Mouse (Mus musculus) olfactory bulb, adult 2 months (tissue): ENCODE results near the gene Zmynd8. TPM values are rescaled to one million over a fixed set of nuclear protein-coding genes. Genes with fewer than 3 reads are reported as not detected.
"Not testable (repeated sequence)": the region's sequence is repeated elsewhere in the genome, so short reads cannot be mapped to it uniquely, and the experiment has no call there.

Experiments used
- H3K27ac ChIP-seq: fragments of 200-500 bp; 2 replicates; pipeline ENCODE4 v1.5.1; 2012; ENCODE audit warnings: low read depth, low read length; ENCODE audit not compliant: insufficient read depth
- H3K4me1 ChIP-seq: fragments of 200-500 bp; 2 replicates; pipeline ENCODE4 v1.6.1; 2012; ENCODE audit warnings: low read length; ENCODE audit not compliant: control insufficient read depth, insufficient read depth
- H3K4me3 ChIP-seq: fragments of 200-500 bp; 2 replicates; pipeline ENCODE4 v1.5.1; 2012; ENCODE audit warnings: mild to moderate bottlenecking, low read depth, low read length, moderate library complexity; ENCODE audit not compliant: insufficient read depth
- CTCF ChIP-seq: fragments of 200-500 bp; IDR thresholded peaks from 2 replicates; pipeline ENCODE4 v1.5.1; 2012; ENCODE audit warnings: low read depth, mild to moderate bottlenecking, low read length, moderate library complexity; ENCODE audit not compliant: insufficient read depth
- POLR2A ChIP-seq: fragments of 200-500 bp; IDR thresholded peaks from 2 replicates; pipeline ENCODE4 v1.6.1; 2012; ENCODE audit warnings: mild to moderate bottlenecking, low read depth, low read length, moderate library complexity; ENCODE audit not compliant: insufficient read depth
- WGBS: fragments of 180-500 bp; shearing (Covaris S2); methylation state at CpG from one replicate; pipeline ENCODE4 v1.1.7; 2018; 5-methylcytosine and 5-hydroxymethylcytosine counted together
- polyA plus RNA-seq: library from polyadenylated mRNA; stranded (reverse); fragments of >200 nt; gene quantifications from 2 replicates; pipeline ENCODE4 v1.2.4, GENCODE M21; 2012; ENCODE audit warnings: low replicate concordance; ENCODE audit not compliant: missing spikeins, insufficient read depth, insufficient read length

Zmynd8 gene
- polyA plus RNA-seq, 1 experiment: 440 TPM

DNA sequence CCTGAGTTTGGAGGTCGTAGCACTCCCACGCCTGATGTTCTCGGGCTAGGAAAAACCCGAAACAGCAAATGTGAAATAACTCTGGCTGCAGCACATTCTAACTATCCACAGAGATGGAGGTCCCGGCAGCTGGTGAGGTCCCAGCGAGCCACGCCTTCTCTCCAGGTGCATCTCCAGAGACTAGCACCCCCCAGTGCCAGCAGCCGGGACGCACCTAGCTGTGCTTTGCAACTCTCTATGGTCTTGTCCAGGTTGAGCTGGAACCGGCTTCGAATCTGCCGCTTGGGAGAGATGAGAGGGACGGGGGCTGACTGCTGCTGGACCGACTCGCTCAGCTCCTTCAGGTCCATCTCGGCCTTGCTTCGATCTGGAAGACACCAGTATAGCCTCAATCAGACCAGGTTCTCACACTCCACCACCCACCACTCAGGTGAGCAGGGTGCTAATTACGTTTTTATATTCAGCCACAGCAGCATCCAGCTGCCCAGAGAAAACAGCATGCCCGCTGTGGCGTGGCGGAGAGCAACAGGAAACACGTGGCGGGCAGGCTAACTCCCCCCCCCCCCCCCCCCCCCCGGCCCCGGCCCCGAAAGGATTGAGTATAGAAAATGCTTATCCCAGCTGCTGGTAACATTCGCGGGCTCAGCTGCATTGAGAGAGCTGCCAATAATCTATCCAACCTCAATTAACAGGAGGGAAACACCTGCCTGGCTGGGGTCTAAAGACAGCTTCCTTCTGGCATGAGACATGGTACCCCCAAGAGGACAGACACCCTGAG, 83.5 kb downstream of the Zmynd8 start:
- H3K4me1 ChIP-seq: peaks cover 30% of the 10 kb centered on the region
- H3K27ac ChIP-seq: no peak overlapping the region
- WGBS: 75% methylated on average over 26 of the region's 28 CpGs
- no peak overlapping the region for H3K4me3 ChIP-seq
- TF ChIP-seq CTCF (no peak), POLR2A (no peak)

DNA sequence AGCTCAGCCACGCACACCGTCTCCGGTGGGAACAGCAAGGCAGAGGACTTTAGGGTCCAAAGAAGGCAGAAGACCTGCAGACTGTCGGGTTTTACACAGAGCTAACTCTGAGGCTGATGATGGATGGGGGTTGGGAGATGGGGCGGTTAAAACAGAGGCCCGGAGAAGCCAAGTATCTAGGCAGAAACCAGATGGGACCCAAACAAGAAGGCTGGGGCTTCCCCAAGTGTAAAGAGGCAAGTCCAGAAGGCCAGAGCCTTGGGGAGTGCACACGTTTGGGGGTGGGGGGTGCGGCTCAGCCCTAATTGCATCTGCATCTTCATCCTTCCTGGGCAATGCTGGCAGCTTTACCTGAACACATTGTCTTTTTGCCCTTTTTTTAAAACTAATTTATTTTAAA, 85.9 kb downstream of the Zmynd8 start:
- no peak for TF ChIP-seq POLR2A
- WGBS: 84% methylated on average over 8 of the region's 8 CpGs
- Histone ChIP-seq H3K4me3 (no peak overlapping the region), H3K27ac (no peak overlapping the region), H3K4me1 (peaks cover 22% of the 10 kb centered on the region)

DNA sequence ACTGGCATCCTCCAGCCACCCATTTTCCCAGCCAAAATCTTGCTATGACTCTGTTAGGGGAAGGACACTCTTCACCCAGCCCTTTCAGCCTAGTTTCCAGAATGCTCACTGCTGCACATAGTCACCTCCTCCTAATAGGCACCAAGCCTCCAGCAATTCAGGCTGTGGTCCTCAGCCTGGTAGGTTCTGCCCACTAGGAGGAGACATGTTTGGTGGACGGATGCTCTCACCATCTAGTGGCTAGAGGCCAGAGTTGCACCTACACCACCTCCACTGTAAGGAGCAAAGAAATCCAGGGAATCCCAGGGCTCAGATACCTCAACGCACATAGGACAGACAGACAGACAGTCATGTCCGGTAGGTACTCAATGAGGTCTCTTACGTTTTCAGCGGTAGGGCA, 87.3 kb downstream of the Zmynd8 start:
- WGBS: 64% methylated on average over 5 of the region's 5 CpGs
- no peak overlapping the region for H3K27ac ChIP-seq
- peaks cover 9% of the 10 kb centered on the region for H3K4me1 ChIP-seq
- TF ChIP-seq CTCF: no peak
- no peak for TF ChIP-seq POLR2A
- no peak overlapping the region for H3K4me3 ChIP-seq

DNA sequence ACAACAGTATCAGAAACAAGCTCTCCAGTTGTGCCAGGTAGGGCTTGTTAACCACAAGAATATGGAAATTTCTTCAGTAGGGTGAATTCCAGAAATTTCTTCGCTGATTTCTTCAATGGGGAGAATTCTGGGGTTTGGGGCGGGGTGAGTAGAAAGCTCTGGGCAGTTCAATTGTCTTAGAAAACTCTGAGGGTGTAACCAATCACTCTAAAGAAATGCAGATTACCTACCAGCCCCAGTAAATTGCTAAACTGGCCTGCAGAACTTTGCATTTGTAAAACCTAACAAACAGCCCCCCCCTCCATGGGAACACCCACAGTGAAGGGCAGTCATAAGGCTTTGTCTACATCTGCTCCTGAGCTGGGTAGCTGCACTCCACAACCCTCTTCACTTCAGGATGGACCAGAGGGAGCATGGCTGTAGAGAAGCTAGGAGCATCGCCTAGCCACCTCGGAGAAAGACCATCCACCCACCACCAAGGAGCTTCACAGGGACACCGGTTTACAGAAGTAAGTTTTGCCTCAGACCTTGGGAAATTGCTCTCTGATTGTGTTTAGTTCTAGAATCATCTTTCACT, 88.8 kb downstream of the Zmynd8 start:
- no peak for TF ChIP-seq POLR2A
- TF ChIP-seq CTCF: no peak
- 82% methylated on average over 5 of the region's 5 CpGs for WGBS
- Histone ChIP-seq H3K27ac (no peak overlapping the region), H3K4me3 (no peak overlapping the region), H3K4me1 (peaks cover 4% of the 10 kb centered on the region)

DNA sequence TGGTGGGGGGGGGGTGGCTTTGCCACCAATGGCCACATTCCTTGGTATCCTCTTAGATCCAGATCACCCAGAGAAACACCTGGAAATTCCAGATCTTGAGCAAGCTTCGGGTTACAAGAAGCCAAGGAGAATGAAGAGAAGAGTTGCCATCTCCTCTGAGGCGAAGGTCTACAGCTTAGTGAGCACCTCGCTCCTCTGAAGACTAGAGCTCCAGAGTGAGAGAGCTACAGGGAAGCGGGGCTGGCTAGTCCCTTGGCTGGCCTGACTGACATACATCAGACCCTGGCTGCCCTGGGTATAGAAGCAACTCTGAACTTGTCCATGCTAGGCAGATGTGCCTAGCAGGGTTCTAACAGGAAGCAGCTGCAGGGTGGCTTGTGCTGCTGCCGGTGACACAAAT, 89.7 kb downstream of the Zmynd8 start:
- no peak for TF ChIP-seq CTCF
- TF ChIP-seq POLR2A: no peak
- 94% methylated on average over 5 of the region's 5 CpGs for WGBS

DNA sequence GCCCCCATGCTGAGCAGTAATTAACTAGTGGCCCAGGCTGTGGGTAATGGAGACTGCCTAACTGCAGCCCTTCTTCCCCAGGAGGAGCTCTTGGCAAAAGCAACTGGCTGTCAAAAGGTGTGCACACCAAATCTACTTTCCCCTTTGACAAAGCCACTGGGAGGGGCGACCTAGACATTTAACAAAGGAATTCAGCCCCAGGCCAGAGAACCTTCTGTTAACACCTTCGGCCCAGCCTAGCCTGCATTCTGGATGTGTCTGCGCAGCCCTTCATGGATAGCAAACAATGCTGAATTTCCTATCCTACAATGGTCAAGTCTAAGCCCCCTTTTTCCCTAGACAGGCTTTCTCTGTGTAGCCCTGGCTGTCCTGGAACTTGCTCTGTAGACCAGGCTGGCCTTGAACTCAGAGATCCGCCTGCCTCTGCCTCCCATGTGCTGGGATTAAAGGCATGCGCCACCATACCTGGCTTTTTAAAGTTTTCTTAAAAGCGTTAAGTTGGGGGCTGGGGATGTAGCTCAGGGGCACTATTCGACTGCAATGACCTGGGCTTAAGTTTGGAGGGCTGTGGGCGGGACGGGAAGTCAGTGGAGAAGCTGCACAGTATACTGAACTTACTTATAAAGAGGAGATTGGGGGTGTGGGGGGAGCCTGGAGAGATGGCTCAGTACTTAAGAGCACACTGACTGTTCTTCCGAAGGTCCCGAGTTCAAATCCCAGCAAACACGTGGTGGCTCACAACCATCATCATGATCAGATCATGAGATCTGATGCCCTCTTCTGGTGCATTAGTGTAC, 90.4 kb downstream of the Zmynd8 start:
- Histone ChIP-seq H3K4me1 (peaks cover 3% of the 10 kb centered on the region; the same call in 1 of the 2 replicates), H3K27ac (no peak overlapping the region), H3K4me3 (no peak overlapping the region)
- 93% methylated on average over 12 of the region's 12 CpGs for WGBS
- TF ChIP-seq POLR2A: no peak

More for the DNA sequence above, 89.7 kb downstream of the Zmynd8 start:
- H3K4me3 ChIP-seq: no peak overlapping the region
- H3K27ac ChIP-seq: no peak overlapping the region
- peaks cover 7% of the 10 kb centered on the region for H3K4me1 ChIP-seq

DNA sequence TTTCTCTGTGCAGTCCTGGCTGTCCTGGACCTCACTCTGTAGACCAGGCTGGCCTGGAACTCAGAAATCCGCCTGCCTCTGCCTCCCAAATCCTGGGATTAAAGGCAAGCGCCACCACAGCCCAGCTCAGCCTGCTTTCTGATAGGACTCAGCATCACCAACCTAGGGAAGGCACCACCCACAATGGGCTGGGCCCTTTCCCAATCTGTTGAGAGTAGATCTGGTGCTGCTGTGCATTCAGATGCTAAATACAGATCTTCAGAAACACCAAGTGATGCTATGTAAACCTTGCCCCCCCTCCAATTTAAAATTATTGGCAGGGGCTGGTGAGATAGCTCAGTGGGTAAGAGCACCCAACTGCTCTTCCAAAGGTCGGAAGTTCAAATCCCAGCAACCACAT, 98.6 kb downstream of the Zmynd8 start:
- H3K4me1 ChIP-seq, H3K27ac ChIP-seq, H3K4me3 ChIP-seq: not testable (repeated sequence)
- 97% methylated on average over 3 of the region's 3 CpGs for WGBS

DNA sequence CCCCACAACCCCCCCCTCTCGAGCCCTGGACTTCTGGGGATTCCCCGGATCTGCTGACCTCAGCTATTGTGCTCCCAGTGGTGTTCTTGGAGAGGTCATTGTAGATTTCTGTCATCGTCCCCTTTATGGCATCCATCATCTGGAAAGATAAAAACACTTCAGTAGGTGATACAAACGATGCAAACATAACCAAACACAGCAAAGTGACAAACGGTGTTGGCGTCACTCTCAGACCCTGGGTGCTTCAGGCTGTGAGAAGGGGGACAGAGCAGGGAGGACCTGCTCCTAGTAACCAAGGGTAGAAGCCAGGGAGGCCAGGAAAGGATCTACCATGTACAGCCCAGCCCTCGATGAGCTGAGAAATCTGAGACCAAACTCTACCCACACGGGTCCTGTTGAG, 100.9 kb downstream of the Zmynd8 start:
- TF ChIP-seq CTCF (no peak), POLR2A (no peak)
- Histone ChIP-seq H3K4me3 (no peak overlapping the region), H3K27ac (no peak overlapping the region), H3K4me1 (0 out of 2 replicates have a peak, but pooled peaks cover 6% of the 10 kb centered on the region)
- WGBS: 72% methylated on average over 8 of the region's 8 CpGs

DNA sequence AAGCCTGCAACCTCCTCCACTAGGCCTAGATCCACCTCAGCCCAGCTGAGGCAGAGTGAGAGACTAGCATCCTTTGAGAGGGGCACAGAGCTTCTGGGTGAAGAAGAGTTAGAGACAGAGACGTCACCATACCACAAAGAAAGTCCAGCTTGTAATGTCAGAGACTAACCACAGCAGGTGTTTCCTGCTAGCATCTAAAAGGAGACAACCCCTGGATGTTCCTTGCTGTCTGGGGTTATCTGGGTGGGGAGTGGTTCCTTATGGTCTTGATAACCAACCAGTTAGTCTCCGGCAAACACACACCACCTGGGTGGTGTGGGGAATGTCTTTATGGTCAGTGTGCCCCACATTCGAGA, 105.6 kb downstream of the Zmynd8 start:
- 90% methylated on average over 3 of the region's 3 CpGs for WGBS
- TF ChIP-seq POLR2A: no peak
- TF ChIP-seq CTCF: no peak
- Histone ChIP-seq H3K27ac (no peak overlapping the region), H3K4me3 (no peak overlapping the region), H3K4me1 (0 out of 2 replicates have a peak, but pooled peaks cover 3% of the 10 kb centered on the region)
